Mouse (Mus musculus) retina, embryonic 14.5 days (tissue): ENCODE measurements around the gene Zfp326.

ENCODE experiments used
- DNase-seq: peaks from one replicate; pipeline ENCODE4 v3.0.0-alpha.2; 2015; ENCODE audit warnings: low spot score

Zfp326 gene

GRCm38 (mm10) chr5:105941951-105942350 is 65.6 kb downstream of the Zfp326 start:
- DNase-seq: no peak
